Mouse (Mus musculus): ENCODE data around the gene Exoc6b. TPM values are rescaled to one million over a fixed set of nuclear protein-coding genes. Genes with fewer than 3 reads are reported as not detected.
"Not testable (repeated sequence)": the region's sequence is repeated elsewhere in the genome, so short reads cannot be mapped to it uniquely, and the experiment has no call there.

Gene Exoc6b
- polyA plus RNA-seq (2014; fragmentation: Nextera tagmentation; extraction: Ambion mirVana): 35.1 and 41.6 TPM in 2 replicates

- H3K4me1 ChIP-seq (ENCODE audit: control insufficient read depth, insufficient read depth, low read length): peaks cover 8% of the 10 kb centered on the region
- H3K27ac ChIP-seq (ENCODE audit: low read depth, low read length): peak within 1 kb of the TSS; percentile 64; the same call in 1 of the 2 replicates
- ATAC-seq (ENCODE audit: insufficient read depth, low FRiP score, low TSS enrichment): peak; percentile 94
- no peaks in the 10 kb centered on the region for H3K27me3 ChIP-seq (ENCODE audit: control insufficient read depth, insufficient read depth, low read length)
- H3K4me3 ChIP-seq (ENCODE audit: low read depth, low read length): peak within 1 kb of the TSS; percentile 94
- under 1% methylated on average over 55 of the region's 63 CpGs for WGBS
- no peaks in the 10 kb centered on the region for H3K9me3 ChIP-seq (ENCODE audit: control insufficient read depth, low read length)
- peak within 1 kb of the TSS; percentile 89 for H3K9ac ChIP-seq (ENCODE audit: low read length)
- H3K36me3 ChIP-seq (ENCODE audit: control insufficient read depth, insufficient read depth, low read length): no peaks in the 10 kb centered on the region
- peak; percentile 90 for DNase-seq (ENCODE audit: low spot score)
- H3K4me2 ChIP-seq (ENCODE audit: low read depth): peak within 1 kb of the TSS; percentile 70
These were observed at the start of gene Exoc6b for GRCm38 (mm10) chr6:85069023-85069985. TSS of gene Exoc6b (minus strand) at chr6:85069513.

- not testable (repeated sequence) for ATAC-seq (ENCODE audit: insufficient read depth, low FRiP score, low TSS enrichment); H3K4me2 ChIP-seq (ENCODE audit: low read depth); H3K27ac ChIP-seq (ENCODE audit: low read depth, low read length); H3K36me3 ChIP-seq (ENCODE audit: control insufficient read depth, insufficient read depth, low read length); H3K4me1 ChIP-seq (ENCODE audit: control insufficient read depth, insufficient read depth, low read length); H3K27me3 ChIP-seq (ENCODE audit: control insufficient read depth, insufficient read depth, low read length); H3K4me3 ChIP-seq (ENCODE audit: low read depth, low read length); H3K9ac ChIP-seq (ENCODE audit: low read length); H3K9me3 ChIP-seq (ENCODE audit: control insufficient read depth, low read length)
- 47% methylated on average over 7 of the region's 11 CpGs for WGBS
- peak; percentile 45 for DNase-seq (ENCODE audit: low spot score)
These were observed 48.5 kb upstream of the Exoc6b start for GRCm38 (mm10) chr6:85117545-85118511.

- H3K4me3 ChIP-seq (ENCODE audit: low read depth, low read length): no peak overlapping the region
- WGBS: 87% methylated on average over 10 of the region's 10 CpGs
- H3K4me1 ChIP-seq (ENCODE audit: control insufficient read depth, insufficient read depth, low read length): no peaks in the 10 kb centered on the region
- no peak for DNase-seq (ENCODE audit: low spot score)
- H3K4me2 ChIP-seq (ENCODE audit: low read depth): no peak overlapping the region
- H3K36me3 ChIP-seq (ENCODE audit: control insufficient read depth, insufficient read depth, low read length): no peaks in the 10 kb centered on the region
- no peak overlapping the region for H3K9ac ChIP-seq (ENCODE audit: low read length)
- no peaks in the 10 kb centered on the region for H3K27me3 ChIP-seq (ENCODE audit: control insufficient read depth, insufficient read depth, low read length)
- ATAC-seq (ENCODE audit: insufficient read depth, low FRiP score, low TSS enrichment): no peak
- H3K9me3 ChIP-seq (ENCODE audit: control insufficient read depth, low read length): no peaks in the 10 kb centered on the region
- no peak overlapping the region for H3K27ac ChIP-seq (ENCODE audit: low read depth, low read length)
These were observed 35.8 kb upstream of the Exoc6b start for GRCm38 (mm10) chr6:85105033-85105615.

- no peak for DNase-seq (ENCODE audit: low spot score)
- H3K9ac ChIP-seq (ENCODE audit: low read length): no peak overlapping the region
- no peak overlapping the region for H3K27ac ChIP-seq (ENCODE audit: low read depth, low read length)
- H3K4me3 ChIP-seq (ENCODE audit: low read depth, low read length): no peak overlapping the region
- ATAC-seq (ENCODE audit: insufficient read depth, low FRiP score, low TSS enrichment): no peak
- H3K27me3 ChIP-seq (ENCODE audit: control insufficient read depth, insufficient read depth, low read length): no peaks in the 10 kb centered on the region
- no peaks in the 10 kb centered on the region for H3K36me3 ChIP-seq (ENCODE audit: control insufficient read depth, insufficient read depth, low read length)
- H3K4me1 ChIP-seq (ENCODE audit: control insufficient read depth, insufficient read depth, low read length): no peaks in the 10 kb centered on the region
- H3K9me3 ChIP-seq (ENCODE audit: control insufficient read depth, low read length): no peaks in the 10 kb centered on the region
- H3K4me2 ChIP-seq (ENCODE audit: low read depth): no peak overlapping the region
- WGBS: 87% methylated on average over 3 of the region's 3 CpGs
These were observed 34.0 kb upstream of the Exoc6b start for GRCm38 (mm10) chr6:85103321-85103720.

GRCm38 (mm10) chr6:85096441-85096840 lies 27.1 kb upstream of the Exoc6b start:
- 91% methylated on average over 2 of the region's 2 CpGs for WGBS
- DNase-seq (ENCODE audit: low spot score): no peak
- Histone ChIP-seq H3K4me2 (ENCODE audit: low read depth) (no peak overlapping the region), H3K27ac (ENCODE audit: low read depth, low read length) (no peak overlapping the region), H3K9ac (ENCODE audit: low read length) (no peak overlapping the region), H3K36me3 (ENCODE audit: control insufficient read depth, insufficient read depth, low read length) (no peaks in the 10 kb centered on the region), H3K9me3 (ENCODE audit: control insufficient read depth, low read length) (no peaks in the 10 kb centered on the region), H3K4me1 (ENCODE audit: control insufficient read depth, insufficient read depth, low read length) (no peaks in the 10 kb centered on the region), H3K27me3 (ENCODE audit: control insufficient read depth, insufficient read depth, low read length) (no peaks in the 10 kb centered on the region), H3K4me3 (ENCODE audit: low read depth, low read length) (no peak overlapping the region)
- no peak for ATAC-seq (ENCODE audit: insufficient read depth, low FRiP score, low TSS enrichment)

GRCm38 (mm10) chr6:85087425-85087824 lies 18.1 kb upstream of the Exoc6b start:
- Histone ChIP-seq H3K27me3 (ENCODE audit: control insufficient read depth, insufficient read depth, low read length) (no peaks in the 10 kb centered on the region), H3K9me3 (ENCODE audit: control insufficient read depth, low read length) (no peaks in the 10 kb centered on the region), H3K36me3 (ENCODE audit: control insufficient read depth, insufficient read depth, low read length) (no peaks in the 10 kb centered on the region), H3K9ac (ENCODE audit: low read length) (no peak overlapping the region), H3K4me3 (ENCODE audit: low read depth, low read length) (no peak overlapping the region), H3K4me2 (ENCODE audit: low read depth) (no peak overlapping the region), H3K4me1 (ENCODE audit: control insufficient read depth, insufficient read depth, low read length) (no peaks in the 10 kb centered on the region), H3K27ac (ENCODE audit: low read depth, low read length) (no peak overlapping the region)
- ATAC-seq (ENCODE audit: insufficient read depth, low FRiP score, low TSS enrichment) (no peak), DNase-seq (ENCODE audit: low spot score) (no peak)
- 89% methylated on average over 4 of the region's 4 CpGs for WGBS

- Histone ChIP-seq H3K27me3 (ENCODE audit: control insufficient read depth, insufficient read depth, low read length) (no peaks in the 10 kb centered on the region), H3K4me3 (ENCODE audit: low read depth, low read length) (no peak overlapping the region), H3K4me2 (ENCODE audit: low read depth) (no peak overlapping the region), H3K9me3 (ENCODE audit: control insufficient read depth, low read length) (no peaks in the 10 kb centered on the region), H3K9ac (ENCODE audit: low read length) (no peak overlapping the region), H3K4me1 (ENCODE audit: control insufficient read depth, insufficient read depth, low read length) (no peaks in the 10 kb centered on the region), H3K27ac (ENCODE audit: low read depth, low read length) (no peak overlapping the region), H3K36me3 (ENCODE audit: control insufficient read depth, insufficient read depth, low read length) (no peaks in the 10 kb centered on the region)
- WGBS: 84% methylated on average over 3 of the region's 3 CpGs
- ATAC-seq (ENCODE audit: insufficient read depth, low FRiP score, low TSS enrichment): no peak
- DNase-seq (ENCODE audit: low spot score): no peak
These were observed 17.3 kb upstream of the Exoc6b start for GRCm38 (mm10) chr6:85086645-85087044.

GRCm38 (mm10) chr6:85076179-85076720 lies 6.9 kb upstream of the Exoc6b start:
- not testable (repeated sequence) for DNase-seq (ENCODE audit: low spot score); H3K4me2 ChIP-seq (ENCODE audit: low read depth); ATAC-seq (ENCODE audit: insufficient read depth, low FRiP score, low TSS enrichment); H3K27me3 ChIP-seq (ENCODE audit: control insufficient read depth, insufficient read depth, low read length); H3K9ac ChIP-seq (ENCODE audit: low read length); H3K4me3 ChIP-seq (ENCODE audit: low read depth, low read length); H3K27ac ChIP-seq (ENCODE audit: low read depth, low read length); H3K9me3 ChIP-seq (ENCODE audit: control insufficient read depth, low read length); H3K4me1 ChIP-seq (ENCODE audit: control insufficient read depth, insufficient read depth, low read length); H3K36me3 ChIP-seq (ENCODE audit: control insufficient read depth, insufficient read depth, low read length)
- WGBS: 87% methylated on average over 29 of the region's 29 CpGs
